Mouse (Mus musculus) left cerebral cortex, adult 2 months (tissue): Measurements from ENCODE around the gene Rapsn. TPM values are rescaled to one million over a fixed set of nuclear protein-coding genes. Genes with fewer than 3 reads are reported as not detected.
"Not testable (repeated sequence)": the region's sequence is repeated elsewhere in the genome, so short reads cannot be mapped to it uniquely, and the experiment has no call there.

Source experiments
- DNase-seq, 2 experiments: peaks; one replicate each; pipeline ENCODE4 v3.0.0; 2021 to 2022; ENCODE audit warnings: low spot score in 2 of 2, mixed read lengths in 1 of 2; ENCODE audit errors: extremely low spot score in 1 of 2
- H3K27ac ChIP-seq: fragments of 200-600 bp; 2 replicates; pipeline ENCODE4 v1.8.1; 2022
- H3K4me3 ChIP-seq: fragments of 200-600 bp; 2 replicates; pipeline ENCODE4 v1.8.1; 2022
- CTCF ChIP-seq: fragments of 200-600 bp; IDR thresholded peaks from 2 replicates; pipeline ENCODE4 v1.8.1; 2022; ENCODE audit warnings: antibody characterized with exemption, mild to moderate bottlenecking, moderate library complexity
- intact Hi-C: fragments of 180-260 bp; cut with DNase I; formaldehyde crosslinking; loops from one replicate; pipeline ENCODE4 v1.15.1; 2025
- total RNA-seq, 2 experiments: library from RNA; stranded (reverse); gene quantifications; 2 replicates each; pipeline ENCODE4 v1.2.3; 2021

Rapsn gene
- total RNA-seq, 2 experiments from 2014 or later, result 0.44 to 0.57 TPM

DNA sequence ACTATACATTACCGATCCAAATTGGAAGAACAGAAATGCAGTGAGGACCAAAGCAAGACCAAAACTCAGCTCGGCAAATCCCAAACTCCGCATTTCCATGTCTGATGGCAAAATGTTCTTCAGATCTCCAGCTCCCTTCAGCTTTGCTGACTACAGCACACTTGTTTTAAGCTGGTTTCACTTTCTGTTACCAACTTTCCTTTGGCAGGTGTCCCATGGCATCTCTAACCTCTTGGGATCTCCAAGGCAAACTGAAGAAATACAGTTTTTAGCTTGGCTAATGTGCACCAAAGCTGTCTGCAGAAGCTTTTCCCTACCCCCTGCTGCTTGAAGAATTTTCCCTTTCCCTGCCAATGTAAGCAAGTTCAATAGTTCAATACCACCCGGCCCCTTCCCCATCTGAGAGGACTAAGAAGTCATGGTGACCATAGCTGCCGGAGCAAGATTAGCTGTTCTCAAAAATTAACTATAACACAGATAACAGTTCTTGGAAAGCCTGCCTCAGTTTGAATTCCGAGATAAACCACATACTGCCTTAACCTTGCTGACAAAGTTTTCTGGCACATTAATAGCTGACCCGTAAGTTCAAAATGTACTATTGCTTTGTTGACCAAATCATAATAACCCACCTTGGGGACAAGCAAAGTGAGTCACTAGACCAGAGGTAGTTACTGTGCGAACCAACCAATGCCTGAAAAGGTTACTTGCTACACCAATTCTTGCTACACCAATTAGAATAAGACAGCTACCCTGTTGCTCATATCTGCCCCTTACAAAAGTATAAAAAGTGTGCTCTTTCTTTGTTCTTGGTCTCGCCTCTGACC lies 7.8 kb upstream of the Rapsn start:
- DNase-seq, result no peak
- Histone ChIP-seq H3K27ac (peak overlapping the region; percentile 90), H3K4me3 (no peak overlapping the region)
- intact Hi-C loops, result no loop called here
- TF ChIP-seq CTCF, result no peak

DNA sequence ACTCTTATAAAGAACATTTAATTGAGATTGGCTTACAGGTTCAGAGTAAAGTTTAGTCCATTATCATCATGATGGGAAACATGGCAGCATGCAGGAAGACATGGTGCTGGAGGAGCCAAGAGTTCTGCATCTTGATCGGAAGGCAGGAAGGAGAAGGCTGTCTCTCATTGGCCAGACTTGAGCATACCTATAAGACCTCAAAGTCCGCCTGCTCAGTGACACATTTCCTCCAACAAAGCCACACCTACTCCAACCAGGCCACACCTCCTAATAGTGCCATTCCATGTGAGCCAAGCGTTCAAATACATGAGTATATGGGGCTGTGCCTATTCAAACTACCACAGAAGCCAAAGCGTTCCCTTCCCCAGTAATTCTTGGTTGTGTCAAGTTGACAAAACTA lies 4.2 kb upstream of the Rapsn start:
- Histone ChIP-seq H3K4me3 (no peak overlapping the region), H3K27ac (no peak overlapping the region)
- intact Hi-C loops, result loop anchor here (5.0 kb wide), 1 partner anchor 71 kb away; no protein-coding TSS in a partner anchor
- no peak for DNase-seq
- no peak for TF ChIP-seq CTCF

DNA sequence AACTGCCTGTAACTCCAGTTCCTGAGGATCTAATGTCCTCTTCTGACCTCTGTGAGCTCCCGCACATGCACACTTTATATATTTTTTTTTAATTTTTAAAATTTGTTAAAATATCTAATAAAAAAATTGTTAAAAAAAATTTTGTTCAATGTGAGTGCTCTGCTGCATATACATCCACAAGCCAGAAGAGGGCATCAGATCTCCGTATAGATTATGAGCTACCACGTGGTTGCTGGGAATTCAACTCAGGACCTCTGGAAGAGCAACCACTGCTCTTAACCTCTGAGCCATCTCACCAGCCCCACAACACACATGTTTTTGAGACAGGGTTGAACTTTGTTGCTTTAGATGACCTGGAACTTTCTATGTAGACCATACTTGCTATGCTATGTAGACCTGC lies 2.4 kb upstream of the Rapsn start:
- Histone ChIP-seq H3K4me3 (no peak overlapping the region), H3K27ac (no peak overlapping the region)
- TF ChIP-seq CTCF, result peak; percentile 38
- no peak for DNase-seq
- intact Hi-C loops, result loop anchor here (5.0 kb wide), 1 partner anchor 69 kb away; no protein-coding TSS in a partner anchor

DNA sequence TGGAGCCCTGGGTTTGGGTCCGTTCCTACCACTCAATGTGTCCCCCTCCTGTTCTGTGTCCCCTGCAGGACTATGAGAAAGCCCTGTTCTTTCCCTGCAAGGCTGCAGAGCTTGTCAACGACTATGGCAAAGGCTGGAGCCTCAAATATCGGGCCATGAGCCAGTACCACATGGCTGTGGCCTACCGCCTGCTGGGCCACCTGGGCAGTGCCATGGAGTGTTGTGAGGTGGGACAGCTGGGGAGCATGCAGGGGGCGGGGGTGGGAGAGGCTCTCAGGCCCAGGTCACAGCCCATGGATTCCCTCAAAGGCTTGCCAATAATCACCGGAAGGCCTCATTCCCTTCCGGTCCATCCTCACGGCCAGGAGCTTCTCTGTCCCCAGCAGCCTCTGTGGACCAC lies 6.4 kb downstream of the Rapsn start:
- Histone ChIP-seq H3K4me3 (no peak overlapping the region), H3K27ac (no peak overlapping the region)
- intact Hi-C loops, result no loop called here
- no peak for TF ChIP-seq CTCF
- DNase-seq, result no peak

DNA sequence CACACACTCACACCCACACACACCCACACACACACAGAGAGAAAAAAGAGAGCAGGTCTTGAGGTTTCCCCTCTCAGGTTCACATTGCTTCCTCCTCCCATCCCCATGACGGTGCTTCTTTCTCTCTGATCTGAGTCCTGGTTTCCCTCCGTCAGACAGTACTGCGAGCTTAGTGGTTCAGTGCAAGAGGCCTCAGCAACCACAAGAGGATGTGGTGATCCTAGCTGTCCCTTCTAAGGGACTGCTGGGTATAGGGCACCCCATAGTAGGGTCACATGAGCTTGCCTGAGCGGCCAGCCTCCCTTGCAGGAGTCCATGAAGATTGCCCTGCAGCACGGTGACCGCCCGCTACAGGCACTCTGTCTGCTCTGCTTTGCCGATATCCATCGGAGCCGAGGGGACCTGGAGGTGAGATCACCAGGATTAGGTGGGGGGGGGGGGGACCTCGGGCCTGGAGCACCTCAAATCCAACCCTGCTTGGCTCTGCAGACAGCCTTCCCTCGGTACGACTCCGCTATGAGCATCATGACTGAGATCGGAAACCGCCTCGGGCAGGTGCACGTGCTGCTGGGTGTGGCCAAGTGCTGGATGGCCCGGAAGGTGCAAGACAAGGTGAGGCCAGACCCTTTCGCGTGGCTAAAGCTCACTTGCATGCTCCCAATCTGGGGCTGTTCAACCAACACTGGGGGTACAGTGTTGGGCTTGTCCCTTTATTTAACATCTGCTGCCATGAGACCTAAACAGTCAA lies 7.4 kb downstream of the Rapsn start:
- no peak for DNase-seq
- Histone ChIP-seq H3K4me3 (no peak overlapping the region), H3K27ac (no peak overlapping the region)
- intact Hi-C loops, result no loop called here
- no peak for TF ChIP-seq CTCF

DNA sequence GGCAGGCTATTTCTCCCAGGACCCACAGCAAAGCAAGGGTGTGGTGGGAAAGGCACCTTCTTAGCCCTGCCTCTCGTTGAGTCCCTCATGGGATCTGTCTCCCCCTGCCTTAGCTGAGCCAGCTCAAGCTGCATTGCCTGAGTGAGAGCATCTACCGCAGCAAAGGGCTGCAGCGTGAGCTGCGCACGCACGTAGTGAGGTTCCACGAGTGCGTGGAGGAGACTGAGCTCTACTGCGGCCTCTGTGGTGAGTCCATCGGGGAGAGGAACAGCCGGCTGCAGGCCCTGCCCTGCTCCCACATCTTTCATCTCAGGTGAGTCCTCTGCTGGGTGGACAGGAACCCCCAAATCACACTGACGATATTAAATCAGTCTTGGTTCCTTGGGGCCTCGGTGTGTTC lies 9.3 kb downstream of the Rapsn start:
- intact Hi-C loops, result no loop called here
- no peak for DNase-seq
- TF ChIP-seq CTCF, result no peak
- no peak overlapping the region for H3K4me3 ChIP-seq
- H3K27ac ChIP-seq, result no peak overlapping the region

DNA sequence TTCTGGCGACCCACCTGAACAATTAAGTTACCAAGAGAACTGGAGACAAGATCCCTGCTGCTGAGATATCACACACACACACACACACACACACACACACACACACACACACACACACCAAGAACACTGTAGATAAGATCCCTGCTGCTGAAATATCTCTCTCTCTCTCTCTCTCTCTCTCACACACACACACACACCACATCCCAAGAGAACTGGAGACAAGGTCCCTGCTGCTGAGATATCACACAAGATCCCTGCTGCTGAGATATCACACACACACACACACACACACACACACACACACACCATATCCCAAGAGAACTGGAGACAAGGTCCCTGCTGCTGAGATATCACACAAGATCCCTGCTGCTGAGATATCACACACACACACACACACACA lies 10.4 kb downstream of the Rapsn start:
- intact Hi-C loops, H3K4me3 ChIP-seq, DNase-seq, H3K27ac ChIP-seq: not testable (repeated sequence)

DNA sequence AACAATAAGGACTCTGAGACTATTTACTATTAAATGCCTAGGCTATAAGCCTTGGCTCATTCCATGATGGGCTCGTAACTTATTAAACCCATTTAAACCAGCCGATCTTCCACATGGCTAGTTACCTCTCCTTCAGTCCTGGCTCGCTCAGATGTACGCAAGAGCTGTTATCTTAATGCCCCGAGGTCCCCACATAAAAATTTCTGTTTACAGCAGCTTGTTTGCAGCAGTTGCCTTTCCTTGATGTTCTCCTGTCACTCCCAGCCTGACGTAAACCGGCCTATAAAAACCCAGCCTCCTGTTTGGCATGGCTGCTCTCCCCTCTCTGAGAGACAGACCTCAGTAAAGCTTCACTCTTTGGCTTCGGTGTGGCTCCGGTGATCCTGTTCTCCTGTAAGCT lies 11.9 kb downstream of the Rapsn start:
- H3K27ac ChIP-seq, result no peak overlapping the region
- TF ChIP-seq CTCF, result no peak
- DNase-seq, result no peak
- intact Hi-C loops, result no loop called here
- no peak overlapping the region for H3K4me3 ChIP-seq

DNA sequence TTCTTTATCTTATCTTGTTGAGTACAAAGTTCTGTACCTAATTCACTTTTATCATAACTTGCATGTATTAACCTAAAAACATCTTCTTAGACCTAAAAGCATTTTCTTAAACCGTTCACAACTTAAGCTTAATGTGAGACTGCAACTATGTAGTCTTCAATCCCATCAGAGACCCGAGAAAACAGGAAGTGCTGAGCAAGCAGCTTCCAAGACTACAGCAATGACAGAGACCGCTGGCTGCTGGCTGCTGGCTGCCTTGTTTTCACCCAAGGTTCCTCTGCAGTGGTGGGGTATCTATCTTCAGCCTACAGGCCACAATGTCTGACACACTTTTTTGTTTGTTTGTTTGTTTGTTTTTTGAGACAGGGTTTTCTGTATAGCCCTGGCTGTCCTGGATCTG lies 16.5 kb downstream of the Rapsn start:
- no peak overlapping the region for H3K27ac ChIP-seq
- no peak for TF ChIP-seq CTCF
- no peak for DNase-seq
- no peak overlapping the region for H3K4me3 ChIP-seq
- intact Hi-C loops, result no loop called here

DNA sequence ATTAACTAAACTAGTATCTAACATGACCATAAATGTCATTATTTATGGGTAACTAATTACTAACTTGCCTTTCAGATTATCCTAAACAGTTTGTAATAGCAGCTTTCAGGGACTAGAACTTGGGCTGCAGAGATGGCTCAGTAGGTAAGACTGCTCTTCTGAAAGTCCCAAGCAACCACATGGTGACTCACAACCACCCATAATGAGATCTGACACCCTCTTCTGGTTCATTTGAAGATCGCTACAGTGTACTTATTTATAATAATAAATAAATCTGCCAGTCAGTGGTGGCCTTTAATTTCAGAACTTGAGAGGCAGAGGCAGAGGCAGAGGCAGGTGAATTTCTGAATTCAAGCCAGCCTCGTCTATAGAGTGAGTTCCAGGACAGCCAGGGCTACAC lies 17.3 kb downstream of the Rapsn start:
- no peak overlapping the region for H3K4me3 ChIP-seq
- peak; percentile 12; the same call in 1 of the 2 replicates for TF ChIP-seq CTCF
- DNase-seq, result no peak
- intact Hi-C loops, result no loop called here
- no peak overlapping the region for H3K27ac ChIP-seq

DNA sequence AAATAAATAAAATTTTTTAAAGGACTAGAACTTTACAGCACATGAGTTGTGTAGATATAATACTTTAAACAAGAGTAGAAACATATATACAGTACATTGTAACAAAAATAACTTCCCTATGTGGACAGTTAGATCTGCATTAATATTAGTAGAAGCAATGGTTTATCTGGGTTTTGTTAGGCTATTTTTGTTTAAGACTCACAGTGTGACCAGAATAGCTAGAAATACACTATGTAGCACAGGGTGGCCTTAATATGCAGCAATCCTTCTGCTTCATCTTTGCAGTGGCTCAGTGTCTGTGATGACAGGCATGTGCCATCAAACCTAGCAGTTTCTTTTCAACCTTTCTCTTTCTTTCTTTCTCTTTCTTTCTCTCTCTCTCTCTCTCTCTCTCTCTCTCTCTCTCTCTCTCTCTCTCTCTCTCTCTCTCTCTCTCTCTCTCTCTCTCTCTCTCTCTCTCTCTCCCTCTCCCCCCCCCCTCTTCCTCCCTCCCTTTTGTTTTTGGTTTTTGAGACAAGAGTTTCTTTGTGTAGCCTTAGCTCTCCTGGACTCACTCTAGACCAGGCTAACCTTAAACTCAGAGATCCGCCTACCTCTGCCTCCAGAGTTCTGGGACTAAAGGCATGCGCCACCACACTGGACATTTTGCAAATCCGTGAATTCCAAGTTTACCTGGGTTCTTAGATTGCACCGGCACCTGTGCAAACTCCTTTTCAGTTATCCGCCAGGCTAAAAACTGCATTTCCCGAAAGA lies 17.9 kb downstream of the Rapsn start:
- H3K27ac ChIP-seq, result peak overlapping the region; percentile 99
- no peak; the same call in 1 of the 2 replicates for TF ChIP-seq CTCF
- intact Hi-C loops, result no loop called here
- DNase-seq, result no peak
- H3K4me3 ChIP-seq, result peak overlapping the region; percentile 94

DNA sequence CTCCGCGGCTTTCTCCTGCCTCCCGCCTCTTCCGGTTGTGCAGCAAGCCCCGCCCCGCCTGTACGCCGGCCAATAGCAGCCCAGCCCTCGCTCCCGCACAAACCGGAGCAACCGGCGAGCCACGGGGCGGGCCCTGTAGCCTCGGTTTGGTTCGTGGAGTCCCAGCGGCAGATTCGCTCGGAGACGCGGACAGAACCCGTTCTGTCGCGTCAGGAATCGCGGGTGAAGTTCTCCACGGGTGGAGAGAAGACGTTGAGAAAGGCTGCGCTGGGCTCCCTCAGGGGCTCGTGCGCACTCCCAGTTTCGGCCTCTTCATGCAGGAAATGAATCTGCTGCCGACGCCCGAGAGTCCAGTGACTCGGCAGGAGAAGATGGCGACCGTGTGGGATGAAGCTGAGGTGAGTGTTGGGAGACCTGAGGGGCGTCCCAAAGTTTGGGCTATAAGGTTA lies 18.5 kb downstream of the Rapsn start, which contains the start of gene Psmc3:
TSS of gene Psmc3 (plus strand) at position 76 of the 449 bp plus-strand sequence.
- Histone ChIP-seq H3K4me3 (peak within 1 kb of the TSS; percentile 94), H3K27ac (peak within 1 kb of the TSS; percentile 99)
- TF ChIP-seq CTCF, result no peak
- intact Hi-C loops, result loop anchor here (2.0 kb wide), 1 partner anchor 113 kb away; the partner anchor contains the start of gene Celf1
- DNase-seq, result peak; percentile 95 to 97
